Mouse (Mus musculus) bone marrow, adult 2 months (tissue): ENCODE results near the gene Ntng1. TPM values are rescaled to one million over a fixed set of nuclear protein-coding genes. Genes with fewer than 3 reads are reported as not detected.

Experiments used
- H3K27ac ChIP-seq: fragments of 200-500 bp; 2 replicates; pipeline ENCODE4 v1.5.1; 2012; ENCODE audit warnings: low read depth, mild to moderate bottlenecking, control low read depth, inconsistent platforms, low read length; ENCODE audit not compliant: control insufficient read depth, poor library complexity, insufficient read depth
- H3K4me1 ChIP-seq: fragments of 200-500 bp; 2 replicates; pipeline ENCODE4 v1.6.1; 2011; ENCODE audit warnings: low read length; ENCODE audit not compliant: control insufficient read depth, insufficient read depth
- H3K4me3 ChIP-seq: fragments of 200-500 bp; replicated peaks from 2 replicates; pipeline ENCODE3; 2011; ENCODE audit warnings: mild to moderate bottlenecking, low read depth, low read length, control low read depth; ENCODE audit not compliant: control insufficient read depth
- CTCF ChIP-seq: fragments of 200-500 bp; IDR thresholded peaks from 2 replicates; pipeline ENCODE4 v1.5.1; 2011; ENCODE audit warnings: low read length, control low read depth; ENCODE audit not compliant: control insufficient read depth, insufficient read depth
- POLR2A ChIP-seq: fragments of 200-500 bp; IDR thresholded peaks from 2 replicates; pipeline ENCODE4 v1.6.1; 2011; ENCODE audit warnings: low read depth, mild to moderate bottlenecking, control low read depth, low read length, borderline replicate concordance; ENCODE audit not compliant: control insufficient read depth
- WGBS: fragments of 180-500 bp; shearing (Covaris S2); methylation state at CpG from one replicate; pipeline ENCODE4 v1.1.7; 2018; 5-methylcytosine and 5-hydroxymethylcytosine counted together
- polyA plus RNA-seq: library from polyadenylated mRNA; stranded (reverse); fragments of >200 nt; gene quantifications from 2 replicates; pipeline ENCODE4 v1.2.4, GENCODE M21; 2011; ENCODE audit warnings: low replicate concordance; ENCODE audit not compliant: missing spikeins, insufficient read depth, insufficient read length

Ntng1 gene
- polyA plus RNA-seq, 1 experiment = not detected

DNA sequence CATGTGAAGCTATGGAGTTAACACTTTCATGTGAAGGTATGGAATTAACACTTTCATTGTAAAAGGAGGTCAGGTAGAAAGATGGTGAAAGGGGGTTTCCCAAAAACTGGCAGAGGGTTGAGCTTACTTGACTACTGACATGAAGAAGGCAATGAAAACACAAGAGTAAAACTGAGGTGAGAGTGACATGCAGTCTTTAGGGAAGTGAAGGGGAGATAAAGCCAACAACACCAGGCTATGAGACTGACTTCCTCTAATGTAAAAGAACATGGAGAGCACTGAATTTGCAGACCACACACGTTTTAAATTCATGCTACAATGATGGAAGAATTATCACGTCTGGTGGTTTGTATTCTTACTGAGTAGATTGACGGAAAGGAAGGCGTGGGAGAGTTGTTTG lies 168.7 kb downstream of the Ntng1 start:
- H3K27ac ChIP-seq = no peak overlapping the region
- TF ChIP-seq POLR2A (no peak), CTCF (no peak)
- H3K4me1 ChIP-seq = no peaks in the 10 kb centered on the region
- H3K4me3 ChIP-seq = no peak overlapping the region
- WGBS = 62% methylated on average over 4 of the region's 4 CpGs

DNA sequence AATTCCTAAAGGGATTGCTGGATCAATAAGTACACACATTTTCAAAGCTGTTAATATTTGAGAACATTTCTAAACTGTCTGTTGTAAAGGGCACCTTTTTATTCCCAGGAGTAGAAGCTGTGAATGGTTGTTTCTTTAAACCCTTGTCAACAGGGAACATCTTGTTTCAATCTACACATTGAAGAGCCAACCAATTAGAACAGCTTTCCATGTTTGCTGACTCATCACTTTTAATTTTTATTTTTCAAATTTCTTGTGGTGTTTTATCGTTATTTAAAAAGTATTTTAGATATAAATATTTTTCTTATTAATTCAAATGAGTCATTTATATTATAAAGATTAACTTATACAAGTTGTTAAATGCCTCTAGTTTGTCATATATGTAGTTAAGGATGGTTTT lies 172.3 kb downstream of the Ntng1 start:
- Histone ChIP-seq H3K4me3 (no peak overlapping the region), H3K27ac (no peak overlapping the region), H3K4me1 (no peaks in the 10 kb centered on the region)
- no peak for TF ChIP-seq POLR2A
- WGBS = 66% methylated on average over 1 of the region's 1 CpGs

DNA sequence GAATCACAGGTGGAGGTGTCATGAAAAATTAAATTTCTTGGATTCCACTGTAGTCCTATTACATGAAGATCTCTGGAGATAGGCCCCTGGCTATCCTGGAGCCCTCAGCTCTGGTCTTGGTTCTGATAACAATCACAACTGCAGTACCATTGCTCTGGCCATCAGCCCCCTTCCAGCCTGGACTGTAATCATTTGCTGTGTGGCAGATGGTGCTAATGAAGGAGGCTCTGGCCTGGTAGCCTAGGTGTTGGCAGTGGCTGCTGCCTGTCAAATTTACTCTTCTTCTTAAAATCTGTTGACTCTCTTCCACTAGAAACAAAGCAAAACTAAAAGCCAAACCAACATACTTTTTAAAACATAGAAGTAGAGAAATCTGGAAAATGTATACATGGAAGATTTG lies 173.6 kb downstream of the Ntng1 start:
- no peak for TF ChIP-seq POLR2A
- TF ChIP-seq CTCF = no peak
- no peak overlapping the region for H3K4me3 ChIP-seq
- H3K27ac ChIP-seq = no peak overlapping the region
- H3K4me1 ChIP-seq = no peaks in the 10 kb centered on the region

- Histone ChIP-seq H3K4me1 (no peaks in the 10 kb centered on the region), H3K4me3 (no peak overlapping the region), H3K27ac (no peak overlapping the region)
- TF ChIP-seq CTCF (no peak), POLR2A (no peak)
- 78% methylated on average over 2 of the region's 2 CpGs for WGBS
Observed at GRCm38 (mm10) chr3:109962631-109963030, 181.2 kb downstream of the Ntng1 start.

DNA sequence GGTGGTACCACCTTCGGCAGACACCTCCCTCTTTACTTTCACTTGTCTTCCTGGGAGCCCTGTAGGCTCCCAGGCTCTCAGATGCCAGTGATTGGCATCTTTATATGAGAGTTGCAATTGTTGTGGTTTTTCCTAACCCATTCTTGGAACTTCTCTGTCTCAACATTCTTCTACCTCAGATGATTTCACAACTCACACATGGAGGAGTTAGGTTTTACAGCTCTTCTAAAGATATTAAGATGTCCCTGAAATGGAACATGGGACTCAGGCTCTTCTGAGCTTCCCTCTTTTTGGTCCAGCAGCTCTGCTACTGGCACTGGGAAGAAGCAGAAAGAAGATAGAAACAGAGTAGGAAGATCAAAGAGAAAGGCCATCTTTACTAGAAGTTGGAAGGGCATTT lies 200.9 kb downstream of the Ntng1 start:
- no peak overlapping the region for H3K4me3 ChIP-seq
- TF ChIP-seq POLR2A (no peak), CTCF (no peak)
- no peaks in the 10 kb centered on the region for H3K4me1 ChIP-seq
- WGBS = 78% methylated on average over 1 of the region's 1 CpGs
- H3K27ac ChIP-seq = no peak overlapping the region

DNA sequence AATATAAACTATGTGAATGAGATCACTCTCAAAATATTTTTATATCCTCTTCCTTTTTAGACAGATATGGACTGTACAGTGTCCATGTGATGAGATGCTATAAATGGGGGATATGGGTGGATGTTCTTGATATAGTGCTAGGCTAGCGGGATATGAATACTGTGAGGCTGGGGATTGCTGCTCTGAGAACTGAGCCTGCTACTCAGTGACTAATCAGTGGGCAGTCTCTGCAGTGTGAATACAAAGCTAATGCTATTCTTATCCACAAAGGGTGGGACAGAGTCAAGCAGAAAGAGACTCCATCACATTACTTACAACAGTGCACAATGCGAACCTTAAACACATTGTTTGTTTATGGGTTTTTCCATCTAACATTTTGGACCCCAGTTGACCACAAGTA lies 206.2 kb downstream of the Ntng1 start:
- H3K4me1 ChIP-seq = no peaks in the 10 kb centered on the region
- TF ChIP-seq POLR2A = no peak
- no peak for TF ChIP-seq CTCF
- no peak overlapping the region for H3K4me3 ChIP-seq
- no peak overlapping the region for H3K27ac ChIP-seq
- 91% methylated on average over 2 of the region's 2 CpGs for WGBS

DNA sequence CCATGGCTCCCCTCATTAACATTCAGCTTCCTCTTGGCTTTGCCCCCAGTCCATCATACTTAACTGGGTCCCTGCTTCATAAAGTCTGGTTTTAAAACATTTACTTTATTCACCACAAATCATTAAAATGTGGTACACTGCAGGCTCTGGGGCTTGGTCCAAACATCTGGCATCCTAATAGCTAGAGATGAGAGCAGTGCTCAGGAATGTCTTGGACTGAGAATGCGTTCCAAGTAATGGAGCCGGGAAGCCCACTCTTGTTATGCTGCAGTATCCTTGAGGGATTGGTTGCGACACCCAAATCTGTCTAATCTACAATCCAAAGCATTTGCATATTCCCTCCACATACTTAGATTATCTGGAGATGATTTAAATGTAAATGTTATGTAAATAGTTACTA lies 207.5 kb downstream of the Ntng1 start:
- no peaks in the 10 kb centered on the region for H3K4me1 ChIP-seq
- no peak overlapping the region for H3K4me3 ChIP-seq
- WGBS = 78% methylated on average over 3 of the region's 3 CpGs
- TF ChIP-seq POLR2A = no peak
- no peak for TF ChIP-seq CTCF
- no peak overlapping the region for H3K27ac ChIP-seq

GRCm38 (mm10) chr3:109932261-109932660 lies 211.6 kb downstream of the Ntng1 start:
- TF ChIP-seq CTCF (no peak), POLR2A (no peak)
- WGBS = 83% methylated on average over 8 of the region's 8 CpGs
- Histone ChIP-seq H3K27ac (no peak overlapping the region), H3K4me3 (no peak overlapping the region), H3K4me1 (no peaks in the 10 kb centered on the region)

GRCm38 (mm10) chr3:109931021-109931420 lies 212.8 kb downstream of the Ntng1 start:
- WGBS = 76% methylated on average over 5 of the region's 5 CpGs
- Histone ChIP-seq H3K4me1 (no peaks in the 10 kb centered on the region), H3K27ac (no peak overlapping the region), H3K4me3 (no peak overlapping the region)
- TF ChIP-seq POLR2A = no peak
- TF ChIP-seq CTCF = no peak

DNA sequence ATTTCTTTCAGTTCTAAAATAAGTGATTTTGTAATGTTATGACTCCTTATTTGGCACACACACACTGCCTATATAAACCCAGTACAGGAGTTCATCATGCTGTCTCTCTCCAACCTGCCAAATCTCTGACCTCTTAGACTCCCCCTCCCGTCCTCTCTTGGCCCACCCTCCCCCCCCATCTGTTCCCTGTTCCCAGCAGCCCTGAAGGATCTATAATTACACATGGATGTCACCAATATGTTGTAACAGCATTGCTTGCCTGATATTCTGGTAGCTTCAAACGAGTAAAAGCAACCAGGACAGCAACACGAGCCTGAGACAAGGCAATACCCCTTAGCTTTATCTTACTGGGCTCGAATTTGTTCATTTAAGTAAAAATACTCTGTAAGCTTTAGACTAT lies 220.0 kb downstream of the Ntng1 start:
- TF ChIP-seq POLR2A (no peak), CTCF (no peak)
- H3K27ac ChIP-seq = no peak overlapping the region
- 68% methylated on average over 4 of the region's 4 CpGs for WGBS

More for the DNA sequence above, 220.0 kb downstream of the Ntng1 start:
- H3K4me3 ChIP-seq = no peak overlapping the region
- no peaks in the 10 kb centered on the region for H3K4me1 ChIP-seq
